Mouse (Mus musculus) CD4-positive helper T cell, adult 2 months (primary cell): Measurements from ENCODE around the gene Fbxo36.
A peak's percentile ranks its signal among the peaks of the same experiment; 100 is the strongest.

Source experiments
- DNase-seq: peaks from one replicate; pipeline ENCODE4 v3.0.0-alpha.2; 2012; ENCODE audit warnings: low read depth, missing footprints, low spot score

Gene Fbxo36

GRCm38 (mm10) chr1:84839309-84840017 lies at the start of gene Fbxo36:
Gene Fbxo36 (plus strand): TSS chr1:84839841.
- DNase-seq, result peak; percentile 95

GRCm38 (mm10) chr1:84791393-84791792 lies 48.2 kb upstream of the Fbxo36 start:
- no peak for DNase-seq

GRCm38 (mm10) chr1:84795335-84795734 lies 44.3 kb upstream of the Fbxo36 start:
- no peak for DNase-seq

DNA sequence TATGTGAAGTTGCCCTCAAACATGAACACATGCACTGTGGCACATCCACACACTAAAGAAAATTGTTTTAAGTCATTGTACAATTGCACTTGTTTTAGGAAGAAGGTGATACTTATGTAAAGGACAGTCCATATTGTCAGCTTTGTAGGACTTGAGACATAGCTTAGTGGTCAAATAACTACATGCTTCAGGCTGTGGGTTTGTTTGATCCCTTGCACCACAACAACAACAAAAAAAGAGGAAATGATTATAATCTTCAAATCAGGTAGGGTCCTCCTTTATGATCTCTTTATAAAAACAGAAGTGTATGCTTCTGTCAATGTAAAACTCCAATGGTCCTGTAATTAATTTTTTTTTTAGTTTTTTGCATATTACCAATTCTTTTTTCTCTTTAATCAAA lies 40.5 kb upstream of the Fbxo36 start:
- DNase-seq, result no peak

- no peak for DNase-seq
Measured at GRCm38 (mm10) chr1:84803788-84804187, 35.9 kb upstream of the Fbxo36 start.

DNA sequence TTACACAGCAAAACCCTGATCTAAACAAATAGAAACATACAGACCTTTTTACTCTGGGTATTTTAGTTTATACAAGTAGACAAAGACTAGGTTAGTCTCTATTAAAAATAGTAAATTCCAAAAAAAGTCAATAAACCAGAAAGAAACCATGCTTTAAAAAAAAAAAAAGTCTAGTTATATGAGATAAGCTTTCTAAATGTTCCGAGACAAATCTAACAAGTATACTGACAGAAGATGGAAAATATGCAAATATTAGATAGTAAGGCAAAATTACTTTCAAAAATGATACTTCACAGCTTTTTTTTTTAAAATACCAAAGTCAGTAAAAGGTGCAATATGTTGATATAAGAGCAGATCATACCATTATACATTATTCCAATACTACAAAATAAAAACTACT lies 22.0 kb upstream of the Fbxo36 start:
- DNase-seq, result peak; percentile 6

DNA sequence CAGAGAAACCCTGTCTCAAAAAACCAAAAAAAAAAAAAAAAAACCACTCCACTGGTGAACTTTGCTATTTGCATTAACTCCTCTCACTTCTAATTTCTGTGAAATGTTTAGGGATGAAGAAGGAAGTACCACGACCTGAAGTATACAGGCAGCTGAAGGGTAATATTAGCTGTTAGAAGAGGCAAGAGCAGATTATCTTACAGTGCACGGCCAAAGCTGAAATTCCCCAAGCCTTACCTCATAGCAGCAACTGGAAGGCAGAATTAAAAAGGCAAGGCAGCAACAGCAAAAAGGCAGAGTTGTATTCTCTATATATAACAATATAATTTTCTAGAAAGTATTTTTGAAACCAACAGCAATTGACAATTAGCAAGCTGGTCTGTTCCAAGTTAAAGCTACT lies 14.6 kb upstream of the Fbxo36 start:
- DNase-seq, result no peak

- DNase-seq, result peak; percentile 16
Measured at GRCm38 (mm10) chr1:84837523-84838145, 2.0 kb upstream of the Fbxo36 start.

- DNase-seq, result no peak
Measured at GRCm38 (mm10) chr1:84838156-84838555, 1.5 kb upstream of the Fbxo36 start.

DNA sequence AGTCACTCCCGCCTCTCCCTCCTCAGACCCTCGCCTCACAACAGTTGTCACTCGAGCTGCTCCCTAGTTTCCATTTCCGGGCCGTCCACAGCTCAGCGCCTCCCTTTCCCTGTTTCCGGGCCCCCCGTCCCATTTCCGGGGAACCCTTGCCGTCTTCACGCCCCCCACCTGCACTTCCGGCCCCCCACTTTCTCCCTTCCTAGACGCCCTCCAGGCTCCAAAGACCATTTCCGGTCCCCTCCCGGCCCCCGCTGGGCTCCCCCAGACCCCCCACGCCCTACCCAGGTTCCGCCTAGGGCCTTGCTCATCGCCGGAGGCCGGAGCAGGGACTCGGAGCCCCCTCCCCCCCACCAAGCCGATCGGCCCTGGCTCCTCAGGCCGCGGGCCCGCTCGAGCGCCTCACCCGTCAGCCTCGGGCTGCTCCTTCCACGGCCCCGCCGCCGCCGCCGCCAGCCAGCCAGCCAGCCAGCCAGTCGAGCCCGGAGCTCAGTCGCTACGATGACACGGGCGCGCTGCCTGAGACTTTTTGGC lies 955 bp upstream of the Fbxo36 start:
- DNase-seq, result peak; percentile 79

GRCm38 (mm10) chr1:84840018-84840664 lies 500 bp downstream of the Fbxo36 start, which contains the start of gene Trip12:
Gene Trip12 (minus strand): TSS chr1:84840516.
- DNase-seq, result no peak

DNA sequence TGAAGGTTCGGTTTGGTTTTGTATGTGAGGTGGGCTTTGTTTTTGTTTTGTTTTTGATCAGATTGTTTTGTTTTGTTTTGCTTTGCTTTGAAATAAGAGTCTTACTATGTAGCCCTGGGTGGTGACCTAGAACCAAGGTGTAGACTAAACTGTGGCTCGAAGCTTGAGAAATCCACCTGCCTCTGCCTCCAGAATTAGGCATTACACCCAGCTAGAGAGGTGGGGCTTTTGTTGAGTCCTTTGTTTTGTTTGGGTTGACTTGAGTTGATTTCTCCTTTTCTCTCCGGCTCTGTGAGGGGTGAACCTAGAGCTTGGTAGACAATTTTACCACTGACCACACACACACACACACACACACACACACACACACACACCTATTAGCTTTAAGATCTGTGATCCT lies 1.4 kb downstream of the Fbxo36 start:
- DNase-seq, result no peak

DNA sequence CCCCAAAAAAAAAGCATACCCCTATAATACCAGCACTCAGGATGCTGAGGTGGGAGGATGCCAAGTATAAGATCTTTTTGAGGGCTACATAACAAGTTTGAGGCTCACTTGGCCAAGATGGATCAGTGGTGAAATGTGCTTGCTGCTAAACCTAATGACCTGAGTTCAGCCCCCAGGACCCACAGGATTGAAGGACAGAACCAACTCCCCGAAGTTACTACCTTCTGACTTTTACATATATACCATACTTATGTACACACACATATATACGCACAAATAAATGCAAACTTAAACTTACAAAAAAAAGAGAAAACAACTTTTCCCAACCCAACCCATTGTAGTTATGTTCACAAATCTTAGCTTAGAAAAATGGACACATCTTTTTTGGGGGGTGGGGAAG lies 3.7 kb downstream of the Fbxo36 start:
- no peak for DNase-seq

DNA sequence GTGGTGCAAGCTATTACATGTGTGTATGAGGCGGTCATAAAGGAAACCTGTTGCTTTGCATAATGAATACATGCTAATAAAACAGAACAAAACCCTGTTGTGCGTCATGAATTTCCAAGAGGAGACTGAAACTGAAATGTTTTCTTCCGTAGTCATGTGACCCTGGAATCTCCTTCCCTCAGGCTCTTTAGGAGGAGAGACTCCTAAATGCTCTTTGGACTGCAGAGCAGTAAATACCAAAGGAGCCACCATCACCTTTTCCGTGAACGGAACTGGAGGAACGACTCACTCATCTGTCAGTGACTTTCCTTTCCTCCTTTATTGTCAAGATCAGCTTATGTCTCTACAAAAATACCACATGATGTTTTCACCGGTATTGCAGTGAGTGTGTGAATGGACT lies 8.1 kb downstream of the Fbxo36 start:
- no peak for DNase-seq

- no peak for DNase-seq
Measured at GRCm38 (mm10) chr1:84848335-84848734, 8.7 kb downstream of the Fbxo36 start.

DNA sequence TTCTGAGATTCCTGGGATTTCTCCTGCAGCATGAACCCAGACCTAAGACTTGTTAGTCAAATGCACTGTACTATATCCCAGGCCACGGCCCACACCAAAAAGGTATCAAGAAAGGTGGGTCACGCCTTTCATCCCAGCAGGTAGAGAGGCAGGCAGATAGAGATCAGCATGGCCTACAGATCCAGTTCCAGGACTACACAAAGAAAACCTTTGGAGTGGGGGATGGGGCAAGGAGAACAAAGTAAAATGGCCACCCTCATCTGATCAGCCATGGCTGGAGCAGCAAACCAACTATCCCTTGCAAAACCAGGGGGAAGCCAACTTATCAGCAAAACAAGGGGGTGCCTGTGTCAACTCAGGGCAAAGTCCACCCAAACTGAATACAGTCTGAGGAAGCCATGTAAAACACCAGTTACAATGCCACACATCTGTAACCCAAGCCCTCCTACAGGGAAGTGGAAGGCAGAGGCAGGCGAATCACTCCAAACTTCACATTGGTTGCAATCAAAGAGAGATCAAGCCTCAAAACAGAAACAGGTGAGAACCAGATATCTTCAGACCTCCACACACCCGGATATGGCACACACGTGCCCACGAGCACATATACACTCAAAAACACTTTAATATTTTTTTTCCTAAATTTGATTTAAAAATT lies 9.3 kb downstream of the Fbxo36 start:
- DNase-seq, result no peak

- no peak for DNase-seq
Measured at GRCm38 (mm10) chr1:84849804-84850203, 10.2 kb downstream of the Fbxo36 start.

DNA sequence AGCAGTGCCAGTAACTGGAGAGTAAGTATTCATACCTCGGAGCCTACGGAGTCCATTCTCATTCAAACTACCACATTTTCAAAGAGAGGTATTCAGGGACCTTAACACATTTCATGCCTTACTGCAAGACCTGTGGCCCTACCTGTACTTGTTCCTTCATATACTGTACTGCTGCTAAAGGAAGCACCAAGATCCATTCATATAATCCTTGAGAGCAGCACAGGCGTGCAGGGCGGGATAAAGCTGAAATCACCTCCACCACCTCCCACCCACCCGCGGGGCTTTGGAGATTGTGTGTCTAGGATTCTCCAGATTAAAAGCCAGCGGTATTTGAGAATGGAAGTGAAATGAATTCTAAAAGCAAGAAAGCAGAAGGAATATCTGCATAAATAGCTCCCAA lies 10.8 kb downstream of the Fbxo36 start:
- DNase-seq, result no peak

DNA sequence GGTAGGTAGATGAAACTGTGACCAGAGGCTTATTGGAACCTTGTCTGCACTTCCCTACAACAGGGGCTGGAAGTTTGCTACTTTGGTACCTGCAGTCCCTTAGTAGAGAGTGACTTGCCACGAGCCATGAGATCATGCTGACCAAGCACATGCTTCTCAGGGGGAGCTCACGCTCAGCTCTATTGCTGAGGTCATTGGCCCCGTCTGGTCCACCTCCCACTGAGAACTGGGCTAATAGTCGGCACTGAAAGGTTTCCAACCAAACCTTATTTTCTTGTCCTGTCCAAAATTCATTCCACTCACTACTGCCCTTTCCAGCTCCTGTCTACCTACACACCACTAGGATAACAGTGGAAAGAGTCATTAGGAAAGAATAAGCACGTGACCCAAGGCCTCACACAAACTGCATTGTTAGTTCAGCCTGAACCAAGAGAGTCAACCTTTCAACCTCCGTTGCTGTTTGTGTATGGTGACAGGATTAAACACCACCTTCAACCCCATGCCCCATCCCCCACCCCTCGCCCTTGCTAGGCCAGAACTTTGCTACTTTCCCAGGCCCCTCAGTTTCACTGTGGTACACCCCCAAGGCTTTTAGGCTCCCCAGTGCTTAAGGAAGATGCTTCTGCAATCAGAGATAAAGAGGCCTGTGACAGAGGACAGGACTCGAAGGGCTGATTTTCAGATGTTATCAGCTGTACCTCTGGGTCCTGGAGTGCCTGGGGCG lies 12.0 kb downstream of the Fbxo36 start:
- DNase-seq, result no peak

GRCm38 (mm10) chr1:84853721-84854120 lies 14.1 kb downstream of the Fbxo36 start:
- DNase-seq, result no peak

- DNase-seq, result no peak
Measured at GRCm38 (mm10) chr1:84854966-84855365, 15.3 kb downstream of the Fbxo36 start.
